12 mouse cellular contexts compared by ENCODE assay signal in the genomic region with DNA sequence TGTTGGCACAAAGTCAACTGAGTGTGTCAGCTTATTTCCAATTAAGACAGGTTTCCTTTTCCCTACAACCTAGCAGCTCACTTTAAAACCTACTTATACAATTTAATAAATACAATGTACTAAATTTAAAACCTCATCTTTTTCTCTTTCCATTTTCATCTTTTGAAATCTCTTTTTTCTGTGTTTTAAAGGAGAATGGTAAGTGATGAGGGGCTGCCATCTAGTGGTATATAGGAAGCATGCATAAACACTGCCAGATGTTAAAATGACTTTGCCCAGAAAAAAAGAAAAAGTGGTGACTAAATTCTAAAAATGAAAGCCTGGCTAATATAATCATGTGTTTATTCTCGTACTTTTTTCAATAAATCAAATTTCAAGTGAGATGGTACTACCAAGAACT.
DNase-seq lines count a peak whose midpoint lies in the region; ATAC-seq lines count a peak whose summit lies in the region.
"Had no signal": no experiment of that assay in that cellular context is flagged by ENCODE, and none has a peak within 500 bp of the region (broad histone marks: within the 10 kb centered on the region; RNA-seq: fewer than 3 reads in every experiment).

No protein-coding gene starts in this region.

- no peaks in the 10 kb centered on the region for H3K9me3 ChIP-seq in hindbrain, embryonic 11.5 days (ENCODE audit: control insufficient read depth, low read length)
- no peaks in the 10 kb centered on the region for H3K9me3 ChIP-seq in hindbrain, embryonic 16.5 days (ENCODE audit: control insufficient read depth, low read length)
- H3K9me3 ChIP-seq in midbrain, embryonic 11.5 days (ENCODE audit: control insufficient read depth, low read length): no peaks in the 10 kb centered on the region
- no peaks in the 10 kb centered on the region for H3K9me3 ChIP-seq in midbrain, embryonic 15.5 days
- H3K9me3 ChIP-seq: heart, embryonic 10.5 days; megakaryocyte, embryonic 14.5 days had no signal

- ATAC-seq in hindbrain, embryonic 11.5 days (ENCODE audit: low FRiP score): no peak
- no peak for ATAC-seq in hindbrain, embryonic 16.5 days
- no peak for ATAC-seq in midbrain, embryonic 11.5 days (ENCODE audit: low FRiP score)
- ATAC-seq in midbrain, embryonic 15.5 days (replicated peaks): no peak

- WGBS in hindbrain, embryonic 11.5 days: 12% methylated on average over 1 of the region's 1 CpGs
- WGBS in hindbrain, embryonic 16.5 days: 14% methylated on average over 1 of the region's 1 CpGs
- WGBS in midbrain, embryonic 11.5 days: 3% methylated on average over 1 of the region's 1 CpGs
- WGBS in midbrain, embryonic 15.5 days: 4% methylated on average over 1 of the region's 1 CpGs

- H3K4me2 ChIP-seq in hindbrain, embryonic 11.5 days (replicated peaks; ENCODE audit: low read depth, low read length): no peak overlapping the region
- no peak overlapping the region for H3K4me2 ChIP-seq in hindbrain, embryonic 16.5 days (ENCODE audit: low read length)
- no peak overlapping the region for H3K4me2 ChIP-seq in midbrain, embryonic 11.5 days
- H3K4me2 ChIP-seq in midbrain, embryonic 15.5 days: no peak overlapping the region

- no peaks in the 10 kb centered on the region for H3K4me1 ChIP-seq in hindbrain, embryonic 11.5 days (replicated peaks; ENCODE audit: control insufficient read depth, insufficient read depth, low read length)
- H3K4me1 ChIP-seq in hindbrain, embryonic 16.5 days (ENCODE audit: control insufficient read depth, insufficient read depth, low read depth, low read length): no peaks in the 10 kb centered on the region
- no peaks in the 10 kb centered on the region for H3K4me1 ChIP-seq in midbrain, embryonic 11.5 days (ENCODE audit: control insufficient read depth, insufficient read depth, low read length)
- no peaks in the 10 kb centered on the region for H3K4me1 ChIP-seq in midbrain, embryonic 15.5 days
- H3K4me1 ChIP-seq: heart, embryonic 10.5 days; megakaryocyte, embryonic 14.5 days had no signal

- H3K27ac ChIP-seq in hindbrain, embryonic 11.5 days (ENCODE audit: low read depth, low read length): no peak overlapping the region
- H3K27ac ChIP-seq in hindbrain, embryonic 16.5 days (ENCODE audit: low read depth, low read length): no peak overlapping the region
- H3K27ac ChIP-seq in midbrain, embryonic 11.5 days (ENCODE audit: low read depth, low read length): no peak overlapping the region
- no peak overlapping the region for H3K27ac ChIP-seq in midbrain, embryonic 15.5 days
- H3K27ac ChIP-seq: heart, embryonic 10.5 days had no signal

- no peaks in the 10 kb centered on the region for H3K36me3 ChIP-seq in hindbrain, embryonic 11.5 days (ENCODE audit: control insufficient read depth, insufficient read depth, low read length)
- no peaks in the 10 kb centered on the region for H3K36me3 ChIP-seq in hindbrain, embryonic 16.5 days (ENCODE audit: control insufficient read depth, insufficient read depth, low read length)
- no peaks in the 10 kb centered on the region for H3K36me3 ChIP-seq in midbrain, embryonic 11.5 days (ENCODE audit: control insufficient read depth, insufficient read depth, low read length)
- H3K36me3 ChIP-seq in midbrain, embryonic 15.5 days (replicated peaks): no peaks in the 10 kb centered on the region
- H3K36me3 ChIP-seq: heart, embryonic 10.5 days had no signal

- H3K27me3 ChIP-seq in hindbrain, embryonic 11.5 days (ENCODE audit: control insufficient read depth, insufficient read depth, low read length): no peaks in the 10 kb centered on the region
- H3K27me3 ChIP-seq in hindbrain, embryonic 16.5 days (replicated peaks; ENCODE audit: control insufficient read depth, insufficient read depth, low read length): no peaks in the 10 kb centered on the region
- H3K27me3 ChIP-seq in midbrain, embryonic 11.5 days (ENCODE audit: control insufficient read depth, insufficient read depth, low read length): no peaks in the 10 kb centered on the region
- no peaks in the 10 kb centered on the region for H3K27me3 ChIP-seq in midbrain, embryonic 15.5 days (replicated peaks)
- H3K27me3 ChIP-seq: megakaryocyte, embryonic 14.5 days had no signal

- H3K4me3 ChIP-seq in hindbrain, embryonic 11.5 days (ENCODE audit: low read depth, low read length): no peak overlapping the region
- H3K4me3 ChIP-seq in hindbrain, embryonic 16.5 days (ENCODE audit: low read length): no peak overlapping the region
- H3K4me3 ChIP-seq in midbrain, embryonic 11.5 days (ENCODE audit: low read depth, low read length): no peak overlapping the region
- H3K4me3 ChIP-seq in midbrain, embryonic 15.5 days: no peak overlapping the region
- H3K4me3 ChIP-seq: heart, embryonic 10.5 days; megakaryocyte, embryonic 14.5 days had no signal

- DNase-seq in hindbrain, embryonic 11.5 days (ENCODE audit: low spot score): peak; percentile 25
- DNase-seq in midbrain, embryonic 11.5 days (ENCODE audit: low spot score, missing footprints): peak; percentile 76
- DNase-seq in brain, embryonic 18.5 days (ENCODE audit: low read depth, low spot score): peak; percentile 39
- DNase-seq in telencephalon, adult 2 months (ENCODE audit: low read depth, low spot score): peak; percentile 9
- DNase-seq in urinary bladder, postnatal 10 days (ENCODE audit: low spot score): no peak
- no peak for DNase-seq in B cell, adult 2 months
- DNase-seq: kidney, adult 18-20 months; left cerebral cortex, postnatal 4 days had no signal

- no peak overlapping the region for H3K9ac ChIP-seq in hindbrain, embryonic 11.5 days (ENCODE audit: low read depth, low read length)
- H3K9ac ChIP-seq in hindbrain, embryonic 16.5 days (ENCODE audit: low read depth, low read length): no peak overlapping the region
- no peak overlapping the region for H3K9ac ChIP-seq in midbrain, embryonic 11.5 days (ENCODE audit: low read length)
- no peak overlapping the region for H3K9ac ChIP-seq in midbrain, embryonic 15.5 days

Comparison
In these comparisons a context has a peak if more than half of its experiments do, and no peak if none do; other contexts are left out.
1. DNase-seq: peak in hindbrain, embryonic 11.5 days (single experiment), midbrain, embryonic 11.5 days (single experiment), brain, embryonic 18.5 days (single experiment) and telencephalon, adult 2 months (single experiment); none in urinary bladder, postnatal 10 days (single experiment) and B cell, adult 2 months (0 of 2).